Mouse (Mus musculus): ENCODE measurements at regions not wholly inside any gene's neighbourhood (a gene's known extent, or its start where the extent isn't known, plus 50 kb on each side); places are given as distances from the start of the nearest gene placed in this dataset.

- peak; percentile 75 for TF ChIP-seq CTCF (conservative IDR thresholded peaks at IDR 0.05; ENCODE audit: low read length)
- TF ChIP-seq POU5F1 (IDR thresholded peaks at IDR 0.05; ENCODE audit: borderline replicate concordance, low read length) = no peak
Measured at GRCm38 (mm10) chr15:52458782-52459181, 1425.9 kb upstream of the Gm7489 start.

Measured in E14TG2a.4 (cell line).